Mouse (Mus musculus): ENCODE results near the gene Msh2. TPM values are rescaled to one million over a fixed set of nuclear protein-coding genes. Genes with fewer than 3 reads are reported as not detected.
A peak's percentile ranks its signal among the peaks of the same experiment; 100 is the strongest.

Gene Msh2
- polyA plus RNA-seq, 1 experiment from 2014 or later: 19.8 TPM

DNA sequence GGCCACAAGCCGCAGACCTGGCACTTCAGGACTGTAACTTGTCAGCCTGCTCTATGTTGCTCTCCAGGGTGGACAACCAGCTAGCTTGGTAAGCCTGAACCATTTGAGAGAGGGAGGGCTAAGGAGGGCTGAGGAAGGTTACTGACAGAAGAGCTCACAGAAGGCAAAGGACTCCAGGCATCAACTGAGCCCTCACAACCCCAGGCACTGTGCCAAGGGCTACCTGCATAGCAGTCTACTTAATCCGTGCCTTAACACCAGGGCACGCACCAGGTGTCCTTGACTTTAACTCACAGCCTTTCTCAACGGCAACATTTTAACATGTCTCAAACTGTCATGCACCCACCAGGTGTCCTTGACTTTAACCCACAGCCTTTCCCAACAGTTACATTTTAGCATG, 88.2 kb downstream of the Msh2 start:
- no peak overlapping the region for H3K4me3 ChIP-seq (ENCODE audit: low read depth, low read length)
- H3K27me3 ChIP-seq (replicated peaks; ENCODE audit: insufficient read depth, low read length): no peaks in the 10 kb centered on the region
- H3K27ac ChIP-seq (ENCODE audit: low read length): no peak overlapping the region
- TF ChIP-seq EP300 (IDR thresholded peaks at IDR 0.05) (no peak), CTCF (IDR thresholded peaks at IDR 0.05) (no peak)
- ATAC-seq (no peak), DNase-seq (ENCODE audit: low spot score) (no peak)
- no peak overlapping the region for H3K9ac ChIP-seq (replicated peaks; ENCODE audit: low read depth)
- no peaks in the 10 kb centered on the region for H3K36me3 ChIP-seq (ENCODE audit: insufficient read depth, low read length)
- no peaks in the 10 kb centered on the region for H3K9me3 ChIP-seq (ENCODE audit: low read length)
- WGBS: 72% methylated on average over 4 of the region's 4 CpGs
- H3K4me1 ChIP-seq (ENCODE audit: insufficient read depth, low read depth, low read length): no peaks in the 10 kb centered on the region
- H3K4me2 ChIP-seq (replicated peaks; ENCODE audit: low read depth, low read length): no peak overlapping the region

DNA sequence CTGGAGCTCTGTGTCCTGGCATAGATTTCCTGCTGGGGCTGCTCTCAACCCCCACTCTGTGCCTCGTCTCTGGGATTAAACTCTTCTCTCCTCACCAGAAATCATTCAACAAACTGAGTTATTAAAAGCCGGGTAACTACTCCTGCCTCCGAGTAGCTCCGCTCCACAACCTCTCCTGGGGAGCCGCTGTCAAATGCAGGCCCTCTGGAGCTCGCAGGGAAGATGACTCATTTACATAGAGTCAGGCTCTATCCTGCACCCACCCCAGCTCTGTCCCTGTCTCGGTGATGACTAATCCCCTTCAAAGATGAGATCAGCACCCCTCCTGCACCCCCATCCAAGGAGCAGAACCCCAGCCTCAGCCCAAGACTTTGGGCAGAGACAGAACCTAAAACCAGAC, 91.0 kb downstream of the Msh2 start:
- ATAC-seq (no peak), DNase-seq (ENCODE audit: low spot score) (no peak)
- H3K4me2 ChIP-seq (replicated peaks; ENCODE audit: low read depth, low read length): no peak overlapping the region
- H3K36me3 ChIP-seq (ENCODE audit: insufficient read depth, low read length): no peaks in the 10 kb centered on the region
- no peaks in the 10 kb centered on the region for H3K4me1 ChIP-seq (ENCODE audit: insufficient read depth, low read depth, low read length)
- no peaks in the 10 kb centered on the region for H3K9me3 ChIP-seq (ENCODE audit: low read length)
- 55% methylated on average over 7 of the region's 7 CpGs for WGBS
- no peaks in the 10 kb centered on the region for H3K27me3 ChIP-seq (replicated peaks; ENCODE audit: insufficient read depth, low read length)
- H3K9ac ChIP-seq (replicated peaks; ENCODE audit: low read depth): no peak overlapping the region
- H3K4me3 ChIP-seq (ENCODE audit: low read depth, low read length): no peak overlapping the region
- no peak overlapping the region for H3K27ac ChIP-seq (ENCODE audit: low read length)
- TF ChIP-seq CTCF (IDR thresholded peaks at IDR 0.05): no peak
- no peak for TF ChIP-seq EP300 (IDR thresholded peaks at IDR 0.05)

DNA sequence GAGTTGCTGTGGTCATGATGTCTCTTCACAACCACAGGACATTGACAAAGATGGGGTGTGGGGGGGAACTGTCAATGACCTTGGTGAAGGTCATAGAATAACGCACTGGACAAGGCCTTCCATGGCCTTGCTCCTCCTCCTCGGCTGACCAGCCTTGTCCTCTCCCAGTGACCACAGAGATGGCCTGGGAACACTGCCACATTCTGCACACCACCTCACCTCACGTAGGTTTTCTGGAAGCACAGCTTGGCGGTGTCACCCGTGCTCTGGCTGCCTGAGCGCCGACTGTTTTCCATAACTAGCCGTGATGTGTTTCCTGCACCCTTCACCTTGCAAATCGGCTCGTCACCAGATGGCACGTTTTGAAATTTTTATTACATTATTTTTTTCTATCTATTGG, 92.9 kb downstream of the Msh2 start:
- WGBS: 88% methylated on average over 11 of the region's 11 CpGs

DNA sequence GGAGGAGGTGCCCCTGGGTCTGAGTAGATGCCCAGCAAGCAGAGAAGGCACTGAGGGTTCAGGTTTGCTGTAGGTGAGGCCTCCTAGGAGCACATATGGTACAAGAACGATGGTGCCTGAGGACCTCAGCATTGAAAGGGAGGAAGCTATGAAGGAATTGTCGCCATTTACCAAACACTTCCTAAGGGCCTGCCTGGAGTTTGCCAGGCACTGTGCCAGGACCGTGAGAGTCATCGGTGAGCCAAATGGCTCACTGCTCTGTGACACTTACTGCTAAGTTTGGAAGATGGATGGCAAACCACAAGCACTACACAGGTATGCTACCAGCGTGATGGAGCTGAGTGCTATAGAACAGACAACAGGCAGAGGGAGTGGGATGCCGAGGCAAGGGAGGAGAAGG, 94.8 kb downstream of the Msh2 start:
- TF ChIP-seq EP300 (IDR thresholded peaks at IDR 0.05): no peak
- TF ChIP-seq CTCF (IDR thresholded peaks at IDR 0.05): no peak
- no peaks in the 10 kb centered on the region for H3K36me3 ChIP-seq (ENCODE audit: insufficient read depth, low read length)
- H3K4me3 ChIP-seq (ENCODE audit: low read depth, low read length): no peak overlapping the region
- DNase-seq (ENCODE audit: low spot score) (no peak), ATAC-seq (no peak)
- H3K9me3 ChIP-seq (ENCODE audit: low read length): no peaks in the 10 kb centered on the region
- no peak overlapping the region for H3K27ac ChIP-seq (ENCODE audit: low read length)
- WGBS: 65% methylated on average over 6 of the region's 6 CpGs
- H3K27me3 ChIP-seq (replicated peaks; ENCODE audit: insufficient read depth, low read length): no peaks in the 10 kb centered on the region
- no peak overlapping the region for H3K9ac ChIP-seq (replicated peaks; ENCODE audit: low read depth)
- no peak overlapping the region for H3K4me2 ChIP-seq (replicated peaks; ENCODE audit: low read depth, low read length)
- no peaks in the 10 kb centered on the region for H3K4me1 ChIP-seq (ENCODE audit: insufficient read depth, low read depth, low read length)

More for the DNA sequence above, 92.9 kb downstream of the Msh2 start:
- Histone ChIP-seq H3K27me3 (replicated peaks; ENCODE audit: insufficient read depth, low read length) (no peaks in the 10 kb centered on the region), H3K4me2 (replicated peaks; ENCODE audit: low read depth, low read length) (no peak overlapping the region), H3K4me1 (ENCODE audit: insufficient read depth, low read depth, low read length) (no peaks in the 10 kb centered on the region), H3K9me3 (ENCODE audit: low read length) (no peaks in the 10 kb centered on the region), H3K27ac (ENCODE audit: low read length) (no peak overlapping the region), H3K9ac (replicated peaks; ENCODE audit: low read depth) (no peak overlapping the region), H3K4me3 (ENCODE audit: low read depth, low read length) (no peak overlapping the region), H3K36me3 (ENCODE audit: insufficient read depth, low read length) (no peaks in the 10 kb centered on the region)
- ATAC-seq (no peak), DNase-seq (ENCODE audit: low spot score) (no peak)
- TF ChIP-seq EP300 (IDR thresholded peaks at IDR 0.05) (no peak), CTCF (IDR thresholded peaks at IDR 0.05) (no peak)

DNA sequence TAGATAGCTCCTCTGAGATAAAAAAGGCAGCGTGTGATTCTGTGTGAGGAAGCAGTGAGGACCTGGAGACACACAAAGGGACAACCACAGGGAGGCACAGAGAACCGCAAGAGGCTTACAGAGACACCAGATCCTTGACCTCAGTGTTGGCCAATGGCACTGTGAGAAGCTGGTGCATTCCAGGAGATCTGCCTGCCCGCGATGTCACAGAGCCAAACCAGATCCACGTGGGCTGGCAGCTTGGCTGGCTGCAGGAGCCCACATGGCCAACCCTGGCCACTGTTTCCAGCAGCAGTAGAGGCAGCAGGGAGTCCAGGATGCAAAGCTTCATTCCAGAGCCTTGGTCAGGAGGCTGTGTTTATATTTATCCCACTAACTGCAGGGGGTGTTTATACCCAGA, 98.6 kb downstream of the Msh2 start:
- WGBS: 43% methylated on average over 5 of the region's 5 CpGs
- Histone ChIP-seq H3K27me3 (replicated peaks; ENCODE audit: insufficient read depth, low read length) (no peaks in the 10 kb centered on the region), H3K27ac (ENCODE audit: low read length) (no peak overlapping the region), H3K4me2 (replicated peaks; ENCODE audit: low read depth, low read length) (no peak overlapping the region), H3K4me3 (ENCODE audit: low read depth, low read length) (no peak overlapping the region), H3K4me1 (ENCODE audit: insufficient read depth, low read depth, low read length) (no peaks in the 10 kb centered on the region), H3K36me3 (ENCODE audit: insufficient read depth, low read length) (no peaks in the 10 kb centered on the region), H3K9ac (replicated peaks; ENCODE audit: low read depth) (no peak overlapping the region), H3K9me3 (ENCODE audit: low read length) (no peaks in the 10 kb centered on the region)
- DNase-seq (ENCODE audit: low spot score) (no peak), ATAC-seq (no peak)
- no peak for TF ChIP-seq EP300 (IDR thresholded peaks at IDR 0.05)
- no peak for TF ChIP-seq CTCF (IDR thresholded peaks at IDR 0.05)

- H3K36me3 ChIP-seq (ENCODE audit: insufficient read depth, low read length): no peaks in the 10 kb centered on the region
- no peaks in the 10 kb centered on the region for H3K27me3 ChIP-seq (replicated peaks; ENCODE audit: insufficient read depth, low read length)
- H3K4me3 ChIP-seq (ENCODE audit: low read depth, low read length): no peak overlapping the region
- no peaks in the 10 kb centered on the region for H3K4me1 ChIP-seq (ENCODE audit: insufficient read depth, low read depth, low read length)
- ATAC-seq: no peak
- H3K9ac ChIP-seq (replicated peaks; ENCODE audit: low read depth): no peak overlapping the region
- H3K4me2 ChIP-seq (replicated peaks; ENCODE audit: low read depth, low read length): no peak overlapping the region
- peak; percentile 42 for TF ChIP-seq CTCF (IDR thresholded peaks at IDR 0.05)
- TF ChIP-seq EP300 (IDR thresholded peaks at IDR 0.05): no peak
- DNase-seq (ENCODE audit: low spot score): no peak
- no peaks in the 10 kb centered on the region for H3K9me3 ChIP-seq (ENCODE audit: low read length)
- 79% methylated on average over 3 of the region's 3 CpGs for WGBS
- no peak overlapping the region for H3K27ac ChIP-seq (ENCODE audit: low read length)
Observed at GRCm38 (mm10) chr17:87773175-87773574, 101.0 kb downstream of the Msh2 start.

Other genes with a start within 250 kb of the Msh2 start
- gene Stpg4, start 244.6 kb upstream of the Msh2 start, polyA plus RNA-seq (2015; fragmentation: Nextera tagmentation; extraction: Ambion mirVana): not detected in 2 replicates
- 867 and 887 TPM in 2 replicates for gene Calm2, start 225.4 kb upstream of the Msh2 start, polyA plus RNA-seq (2015; fragmentation: Nextera tagmentation; extraction: Ambion mirVana)
- 151 and 158 TPM in 2 replicates for gene Epcam, start 36.4 kb upstream of the Msh2 start, polyA plus RNA-seq (2015; fragmentation: Nextera tagmentation; extraction: Ambion mirVana)
- gene Kcnk12, start 125.7 kb downstream of the Msh2 start, polyA plus RNA-seq (2015; fragmentation: Nextera tagmentation; extraction: Ambion mirVana): 0.81 and 0.83 TPM in 2 replicates
- gene Rpl36-ps4, start 248.6 kb downstream of the Msh2 start, polyA plus RNA-seq (2015; fragmentation: Nextera tagmentation; extraction: Ambion mirVana): not detected in 2 replicates

All from lung, postnatal 0 days (tissue).